Mouse (Mus musculus) spleen, adult 2 months (tissue): ENCODE measurements around the gene Rbfox1. TPM values are rescaled to one million over a fixed set of nuclear protein-coding genes. Genes with fewer than 3 reads are reported as not detected.

Experiments
- DNase-seq, 2 experiments: peaks; one replicate each; pipeline versions ENCODE4 v3.0.0 to v3.0.0-alpha.2; 2012 to 2021; ENCODE audit warnings: low spot score in 2 of 2, low read depth in 1 of 2
- H3K27ac ChIP-seq: fragments of 200-500 bp; 2 replicates; pipeline ENCODE4 v1.5.1; 2012; ENCODE audit warnings: low read length, inconsistent platforms; ENCODE audit not compliant: insufficient read depth
- H3K27me3 ChIP-seq: fragments of 200-500 bp; 2 replicates; pipeline ENCODE4 v1.6.1; 2012; ENCODE audit warnings: mild to moderate bottlenecking, moderate library complexity, low read length, inconsistent platforms; ENCODE audit not compliant: control insufficient read depth, insufficient read depth
- H3K36me3 ChIP-seq: fragments of 200-500 bp; 2 replicates; pipeline ENCODE4 v1.6.1; 2012; ENCODE audit warnings: mild to moderate bottlenecking, low read length, inconsistent platforms; ENCODE audit not compliant: control insufficient read depth, insufficient read depth
- H3K4me1 ChIP-seq: fragments of 200-500 bp; 2 replicates; pipeline ENCODE4 v1.6.1; 2011; ENCODE audit warnings: inconsistent platforms; ENCODE audit not compliant: control insufficient read depth, insufficient read depth, insufficient read length
- H3K4me3 ChIP-seq: fragments of 200-500 bp; 2 replicates; pipeline ENCODE4 v1.5.1; 2011; ENCODE audit warnings: mild to moderate bottlenecking, inconsistent platforms; ENCODE audit not compliant: insufficient read depth, insufficient read length; ENCODE audit errors: extremely low read depth
- CTCF ChIP-seq: fragments of 200-500 bp; IDR thresholded peaks from 2 replicates; pipeline ENCODE4 v1.5.1; 2011; ENCODE audit warnings: mild to moderate bottlenecking, inconsistent platforms; ENCODE audit not compliant: insufficient read depth, insufficient read length, insufficient replicate concordance; ENCODE audit errors: extremely low read depth
- POLR2A ChIP-seq: fragments of 200-500 bp; IDR thresholded peaks from 2 replicates; pipeline ENCODE4 v1.6.1; 2011; ENCODE audit warnings: low read depth, low read length, inconsistent platforms
- WGBS: fragments of 180-500 bp; shearing (Covaris S2); methylation state at CpG from one replicate; pipeline ENCODE4 v1.1.7; 2018; 5-methylcytosine and 5-hydroxymethylcytosine counted together
- polyA plus RNA-seq: library from polyadenylated mRNA; depleted of rRNA; stranded (reverse); fragments of >200 nt; gene quantifications from 2 replicates; pipeline ENCODE4 v1.2.3, GENCODE M21; 2012

Rbfox1 gene
- polyA plus RNA-seq, 1 experiment, result 1.0 TPM

GRCm38 (mm10) chr16:6324832-6325231 is 439.7 kb downstream of the Rbfox1 start:
- Histone ChIP-seq H3K4me1 (no peaks in the 10 kb centered on the region), H3K36me3 (no peaks in the 10 kb centered on the region), H3K4me3 (no peak overlapping the region), H3K27ac (no peak overlapping the region), H3K27me3 (no peaks in the 10 kb centered on the region)
- DNase-seq, result no peak
- no peak for TF ChIP-seq POLR2A
- TF ChIP-seq CTCF, result no peak
- WGBS, result 69% methylated on average over 1 of the region's 1 CpGs

- no peaks in the 10 kb centered on the region for H3K27me3 ChIP-seq
- no peak overlapping the region for H3K27ac ChIP-seq
- no peaks in the 10 kb centered on the region for H3K36me3 ChIP-seq
- H3K4me1 ChIP-seq, result no peaks in the 10 kb centered on the region
- DNase-seq, result no peak
- 71% methylated on average over 10 of the region's 10 CpGs for WGBS
- TF ChIP-seq CTCF (no peak), POLR2A (no peak)
- H3K4me3 ChIP-seq, result no peak overlapping the region
These were observed 446.3 kb downstream of the Rbfox1 start for GRCm38 (mm10) chr16:6331400-6331939.

- DNase-seq, result no peak
- H3K27ac ChIP-seq, result no peak overlapping the region
- 56% methylated on average over 2 of the region's 2 CpGs for WGBS
- no peaks in the 10 kb centered on the region for H3K4me1 ChIP-seq
- H3K4me3 ChIP-seq, result no peak overlapping the region
- H3K36me3 ChIP-seq, result no peaks in the 10 kb centered on the region
- TF ChIP-seq POLR2A (no peak), CTCF (no peak)
- H3K27me3 ChIP-seq, result no peaks in the 10 kb centered on the region
These were observed 448.1 kb downstream of the Rbfox1 start for GRCm38 (mm10) chr16:6333273-6333672.

GRCm38 (mm10) chr16:6348103-6348502 is 462.9 kb downstream of the Rbfox1 start:
- TF ChIP-seq POLR2A, result no peak
- no peak for TF ChIP-seq CTCF
- WGBS, result 50% methylated on average over 9 of the region's 9 CpGs
- H3K27ac ChIP-seq, result no peak overlapping the region
- no peaks in the 10 kb centered on the region for H3K4me1 ChIP-seq
- no peak overlapping the region for H3K4me3 ChIP-seq
- H3K36me3 ChIP-seq, result no peaks in the 10 kb centered on the region
- H3K27me3 ChIP-seq, result no peaks in the 10 kb centered on the region
- DNase-seq, result no peak

- Histone ChIP-seq H3K27ac (no peak overlapping the region), H3K36me3 (no peaks in the 10 kb centered on the region), H3K27me3 (no peaks in the 10 kb centered on the region), H3K4me3 (no peak overlapping the region), H3K4me1 (no peaks in the 10 kb centered on the region)
- DNase-seq, result no peak
- TF ChIP-seq POLR2A, result no peak
- no peak for TF ChIP-seq CTCF
- WGBS, result 7% methylated on average over 41 of the region's 41 CpGs
These were observed 463.6 kb downstream of the Rbfox1 start for GRCm38 (mm10) chr16:6348581-6349241.

GRCm38 (mm10) chr16:6349381-6349780 is 464.2 kb downstream of the Rbfox1 start:
- no peak for DNase-seq
- no peak overlapping the region for H3K4me3 ChIP-seq
- H3K4me1 ChIP-seq, result no peaks in the 10 kb centered on the region
- no peak overlapping the region for H3K27ac ChIP-seq
- H3K36me3 ChIP-seq, result no peaks in the 10 kb centered on the region
- no peak for TF ChIP-seq POLR2A
- TF ChIP-seq CTCF, result no peak
- H3K27me3 ChIP-seq, result no peaks in the 10 kb centered on the region
- WGBS, result 39% methylated on average over 16 of the region's 16 CpGs

- DNase-seq, result no peak
- H3K36me3 ChIP-seq, result no peaks in the 10 kb centered on the region
These were observed 465.1 kb downstream of the Rbfox1 start for GRCm38 (mm10) chr16:6350256-6350655.

More at GRCm38 (mm10) chr16:6350256-6350655, 465.1 kb downstream of the Rbfox1 start:
- no peak overlapping the region for H3K27ac ChIP-seq
- H3K4me3 ChIP-seq, result no peak overlapping the region
- no peak for TF ChIP-seq POLR2A
- no peak for TF ChIP-seq CTCF
- no peaks in the 10 kb centered on the region for H3K4me1 ChIP-seq
- no peaks in the 10 kb centered on the region for H3K27me3 ChIP-seq
- 87% methylated on average over 11 of the region's 11 CpGs for WGBS
